Mouse (Mus musculus): Measurements from ENCODE around the gene Gm9936.

- TF ChIP-seq POLR2A (IDR thresholded peaks at IDR 0.05; ENCODE audit: borderline replicate concordance, extremely low read depth, low read depth, low read length) (no peak), CTCF (IDR thresholded peaks at IDR 0.05; ENCODE audit: insufficient read depth, low read length) (no peak)
Observed at GRCm38 (mm10) chr5:114865279-114865678, 6.8 kb upstream of the Gm9936 start.

Data from lung, adult 2 months (tissue).